In the genomic region with DNA sequence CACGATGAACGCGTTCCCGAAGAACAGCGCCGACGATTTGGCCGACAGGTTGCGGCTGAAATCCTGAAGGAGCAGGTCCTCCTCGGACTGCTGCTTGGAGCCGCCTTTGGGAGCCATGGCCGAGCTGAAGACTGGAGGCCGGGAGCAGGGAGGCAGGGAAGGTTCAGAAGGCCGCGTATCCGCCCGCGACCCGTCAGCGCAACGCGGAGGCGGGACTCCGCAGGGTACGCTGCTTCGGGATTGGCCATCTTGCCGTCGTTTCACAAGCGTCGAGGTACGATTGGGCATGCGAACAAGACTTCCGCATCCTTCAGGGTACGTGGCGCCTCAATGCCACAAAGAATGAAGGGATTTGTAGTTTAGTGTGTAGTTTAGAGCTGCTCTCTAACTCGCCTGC, we compare ENCODE assay signal across 8 mouse cellular contexts. TPM values are rescaled to one million over a fixed set of nuclear protein-coding genes. Genes with fewer than 3 reads are reported as not detected.
DNase-seq lines count a peak whose midpoint lies in the region; ATAC-seq lines count a peak whose summit lies in the region.

Gene Ssr3, minus strand, starts transcription at position 203 of the 397 bp plus-strand sequence.

- peak within 1 kb of the TSS; percentile 80 for H3K4me2 ChIP-seq in intestine, embryonic 14.5 days (ENCODE audit: low read length)

- DNase-seq in adrenal gland, adult 18-20 months (ENCODE audit: low spot score in 2 of 2) = peak; percentile 89 to 90
- DNase-seq in embryo, embryonic 11 days = peak; percentile 98
- DNase-seq in gastrocnemius, postnatal 25 days = peak; percentile 97
- DNase-seq in intestine, embryonic 14.5 days (ENCODE audit: low spot score) = peak; percentile 95
- DNase-seq in left cerebral cortex, postnatal 14 days (ENCODE audit: low spot score in 2 of 2) = peak; percentile 98 to 99
- DNase-seq in mesoderm, embryonic 11.5 days (ENCODE audit: low read depth, low spot score) = peak; percentile 98
- peak; percentile 98 for DNase-seq in right cerebral cortex, postnatal 36 days (ENCODE audit: low spot score in 2 of 2)
- DNase-seq in yolk sac, embryonic 10.5 days (ENCODE audit: low spot score) = peak; percentile 97

- ATAC-seq in intestine, embryonic 14.5 days (replicated peaks; ENCODE audit: low FRiP score, low TSS enrichment, low read depth) = peak; percentile 99

- H3K9me3 ChIP-seq in intestine, embryonic 14.5 days (ENCODE audit: control insufficient read depth, low read length) = no peaks in the 10 kb centered on the region

- H3K27ac ChIP-seq in intestine, embryonic 14.5 days (ENCODE audit: low read depth) = peak within 1 kb of the TSS; percentile 87

- WGBS in intestine, embryonic 14.5 days = under 1% methylated on average over 36 of the region's 36 CpGs

- H3K4me1 ChIP-seq in intestine, embryonic 14.5 days (replicated peaks; ENCODE audit: control insufficient read depth, insufficient read depth, low read length) = peaks cover 9% of the 10 kb centered on the region; the same call in 1 of the 2 replicates

- peak within 1 kb of the TSS; percentile 95 for H3K4me3 ChIP-seq in intestine, embryonic 14.5 days (ENCODE audit: low read depth, low read length)

- peak within 1 kb of the TSS; percentile 95 for H3K9ac ChIP-seq in intestine, embryonic 14.5 days (ENCODE audit: low read length)

- H3K36me3 ChIP-seq in intestine, embryonic 14.5 days (ENCODE audit: control insufficient read depth, insufficient read depth, low read length) = peaks cover 29% of the 10 kb centered on the region

- intact Hi-C loops in left cerebral cortex, postnatal 14 days (cut with DNase I) = loop anchor here (1.0 to 10.0 kb wide), 2 partner anchors 137 to 272 kb away; partner anchors contain the start of gene Lekr1

- no peaks in the 10 kb centered on the region for H3K27me3 ChIP-seq in intestine, embryonic 14.5 days (replicated peaks; ENCODE audit: control insufficient read depth, insufficient read depth, low read length)

RNA-seq across cellular contexts. Expression of gene Ssr3, which starts in this region (rescaled TPM):
- total RNA-seq in adrenal gland, adult 18-20 months (2021) = 100 to 1,000 TPM; 155 to 195 TPM
- total RNA-seq in gastrocnemius, postnatal 25 days (2021) = 100 to 1,000 TPM; 120 to 130 TPM
- polyA plus RNA-seq in intestine, embryonic 14.5 days (2014; fragmentation: Nextera tagmentation; extraction: Ambion mirVana) = 277 and 279 TPM in 2 replicates
- total RNA-seq in left cerebral cortex, postnatal 14 days (2021) = 10 to 100 TPM; 93.8 to 96.4 TPM

Comparison
In these comparisons a context has a peak if more than half of its experiments do, and no peak if none do; other contexts are left out.
1. Peak in every context shown above with its lines: DNase-seq, ATAC-seq, H3K4me3 ChIP-seq and H3K27ac ChIP-seq.